Mouse (Mus musculus) ovary, postnatal 36 days (tissue): ENCODE measurements around the gene Atg14.
"Not testable (repeated sequence)": the region's sequence is repeated elsewhere in the genome, so short reads cannot be mapped to it uniquely, and the experiment has no call there.

Source experiments
- DNase-seq: peaks from one replicate; pipeline ENCODE4 v3.0.0; 2022; ENCODE audit warnings: low spot score, mixed read lengths

Atg14 gene

DNA sequence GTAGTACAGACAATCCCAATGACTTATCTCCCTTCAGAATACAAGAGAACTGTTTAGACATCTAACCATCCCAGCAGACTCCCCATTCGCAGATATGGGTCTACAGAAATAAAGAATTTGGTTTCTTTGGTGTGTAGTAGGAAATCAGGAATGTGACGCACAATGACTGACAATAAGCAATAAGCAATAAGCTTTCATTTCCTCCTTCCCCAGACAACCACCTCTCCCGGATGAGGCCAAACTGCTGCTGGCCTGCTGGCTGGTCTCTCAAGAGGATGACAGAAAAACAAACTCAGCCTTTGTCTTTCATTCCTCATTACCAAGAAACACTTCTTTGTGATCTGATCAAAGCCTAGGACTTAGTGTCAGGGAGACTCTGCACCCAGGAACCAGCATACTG lies 28.2 kb downstream of the Atg14 start:
- DNase-seq: no peak

DNA sequence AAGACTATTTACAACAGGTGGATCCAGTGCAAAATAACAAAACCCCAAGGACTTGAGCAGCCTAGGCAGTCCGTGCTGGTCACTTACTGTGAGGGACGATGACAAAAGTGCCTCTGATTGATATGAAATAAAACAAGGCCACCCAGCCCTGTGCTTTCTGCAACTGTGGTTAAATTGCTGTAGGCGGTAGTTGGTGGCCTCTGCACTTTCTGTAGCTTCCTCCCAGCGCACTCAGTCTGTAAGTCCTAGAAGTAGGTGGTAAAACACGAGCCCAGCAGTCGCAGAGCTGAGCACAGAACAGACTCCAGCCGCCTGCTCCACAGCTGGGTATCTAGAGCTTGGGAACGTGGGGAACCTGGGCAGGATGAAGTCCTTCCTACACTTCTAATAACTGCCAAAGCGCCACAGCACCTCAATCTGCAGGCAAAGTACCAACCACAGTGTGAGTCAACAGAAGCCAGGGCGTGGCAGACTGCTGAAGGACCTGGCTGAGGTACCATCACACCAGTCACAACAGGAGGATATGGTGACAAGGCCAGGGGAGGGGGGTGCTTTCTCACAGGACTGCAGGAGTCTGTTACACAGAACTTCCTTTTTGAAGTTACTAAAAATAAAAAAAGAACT lies 29.0 kb downstream of the Atg14 start:
- no peak for DNase-seq

DNA sequence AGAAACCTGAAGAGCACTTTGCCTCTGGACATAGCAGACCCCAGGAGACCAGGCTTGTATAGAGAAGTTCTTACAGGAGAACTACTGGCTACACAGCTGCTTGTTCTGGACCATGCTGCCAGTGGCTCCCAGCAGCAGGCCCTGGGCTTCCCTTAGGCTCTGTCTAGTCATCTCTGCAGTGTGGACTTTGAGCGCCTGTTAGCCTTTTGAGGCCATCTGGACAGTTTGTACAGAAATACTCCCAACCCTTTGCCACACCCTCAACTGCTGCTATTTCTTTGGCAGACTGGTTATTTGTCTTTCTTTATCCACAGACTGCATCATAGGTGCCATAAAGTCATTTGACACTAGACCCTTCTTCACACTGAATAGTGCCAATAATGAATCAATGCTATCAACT lies 35.4 kb downstream of the Atg14 start:
- DNase-seq: no peak

DNA sequence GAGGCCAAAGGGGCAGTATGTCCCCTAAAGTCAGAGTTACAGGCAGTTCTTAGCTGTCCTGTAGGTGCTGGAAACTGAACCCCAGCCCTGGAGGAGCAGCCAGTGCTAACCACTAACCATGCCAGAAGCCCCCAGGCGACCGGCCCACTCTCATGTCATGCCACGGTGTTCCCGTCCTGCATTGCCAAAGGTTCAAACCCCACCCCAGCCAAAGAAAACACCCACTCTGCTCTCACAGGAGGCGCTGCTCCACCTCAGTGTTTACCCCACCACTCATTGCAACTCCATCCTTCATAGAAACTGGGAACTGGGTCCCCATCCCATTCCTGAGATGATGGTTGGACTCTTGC lies 36.3 kb downstream of the Atg14 start:
- no peak for DNase-seq

DNA sequence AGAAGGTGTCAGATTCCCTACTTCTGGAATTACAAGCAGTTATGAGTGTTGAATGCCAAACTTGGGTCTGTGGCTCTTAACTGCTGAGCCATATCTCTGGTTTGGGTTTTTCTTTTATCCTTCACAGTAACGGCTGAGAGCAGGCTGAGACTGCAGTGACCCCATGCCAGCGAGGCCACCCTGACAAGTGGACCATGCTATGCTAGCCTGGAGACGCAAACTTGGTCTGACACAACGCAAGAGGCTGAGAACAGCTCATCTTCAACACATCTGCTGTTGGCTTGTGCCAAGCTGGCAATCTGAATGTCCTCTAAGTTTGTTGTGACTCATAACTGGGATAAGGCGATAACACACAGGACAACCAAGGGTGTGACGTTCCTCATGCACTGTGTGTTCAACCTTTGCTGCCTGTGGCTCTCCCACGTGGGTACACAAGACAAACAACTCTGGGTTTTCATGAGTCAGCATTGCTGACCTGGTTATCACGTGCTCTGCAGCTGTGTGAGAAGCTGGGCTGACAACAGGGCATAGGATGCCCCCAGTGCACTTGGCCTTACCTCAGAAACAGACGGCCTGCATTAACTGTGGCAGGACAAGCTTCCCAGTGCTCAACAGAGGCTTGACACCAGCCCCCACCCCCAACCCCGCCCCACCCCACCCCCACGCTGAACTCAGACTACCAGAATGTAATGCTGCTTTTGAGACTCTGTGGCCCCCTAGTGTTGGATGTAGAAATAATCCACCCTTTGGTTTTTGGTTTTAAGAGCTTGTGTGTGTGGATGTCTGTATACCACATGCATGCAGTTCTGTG lies 36.9 kb downstream of the Atg14 start:
- peak; percentile 60 for DNase-seq

DNA sequence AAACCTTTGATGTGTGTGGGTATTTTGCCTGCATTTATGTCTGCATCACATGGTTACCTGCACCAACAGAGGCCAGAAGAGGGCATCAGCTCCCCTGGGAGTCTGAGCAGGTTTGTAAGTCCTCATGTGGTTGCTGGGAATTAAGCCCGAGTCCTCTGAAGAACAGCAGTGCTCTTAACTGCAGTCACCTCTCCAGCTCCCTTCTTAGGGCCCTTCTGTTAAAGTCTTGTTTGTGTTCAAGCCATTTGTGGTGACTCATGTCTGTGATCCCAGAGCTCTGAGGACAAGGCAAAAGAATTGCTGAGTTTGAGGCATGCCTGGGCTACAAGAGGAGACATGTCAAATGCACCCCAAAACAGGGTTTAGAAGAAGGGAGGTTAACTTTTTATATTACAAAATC lies 38.0 kb downstream of the Atg14 start:
- DNase-seq: no peak

DNA sequence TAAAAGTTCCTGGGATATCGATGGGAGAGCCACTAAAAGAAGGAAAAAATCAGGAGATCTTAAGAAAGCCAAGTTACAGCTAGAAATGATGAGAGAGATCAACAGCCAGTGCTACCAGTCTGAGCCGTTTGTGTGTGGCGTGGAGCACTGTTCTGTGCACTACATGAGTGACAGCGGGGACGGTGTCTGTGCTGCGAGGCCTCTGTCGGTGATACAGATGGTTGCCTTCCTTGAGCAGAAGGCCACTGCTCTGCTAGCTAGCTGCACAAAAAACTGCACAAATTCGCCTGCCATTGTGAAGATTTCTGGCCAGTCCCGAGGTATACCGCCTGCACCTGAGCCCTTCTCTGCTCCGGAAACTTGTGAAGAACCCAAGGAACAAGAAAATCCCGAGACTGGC lies 40.9 kb downstream of the Atg14 start:
- not testable (repeated sequence) for DNase-seq

DNA sequence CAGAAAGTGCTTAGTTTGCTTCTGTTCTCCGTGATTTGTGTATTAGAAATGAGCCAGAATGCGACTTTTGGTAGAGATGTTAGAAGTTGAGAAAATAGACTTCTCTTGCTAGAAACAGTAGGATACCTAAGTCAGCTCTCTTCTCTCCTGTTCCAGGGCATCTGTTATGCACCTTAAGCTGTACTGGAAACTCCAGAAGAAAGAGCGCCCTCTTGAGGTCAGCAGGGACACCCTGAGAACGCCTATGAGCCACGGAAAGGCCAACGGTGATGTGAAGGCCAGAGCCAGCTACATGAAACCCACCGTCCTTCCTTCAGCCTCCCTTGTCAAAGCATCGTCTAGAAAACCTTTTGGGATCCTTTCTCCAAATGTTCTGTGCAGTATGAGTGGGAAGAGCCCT lies 41.4 kb downstream of the Atg14 start:
- peak; percentile 45 for DNase-seq

DNA sequence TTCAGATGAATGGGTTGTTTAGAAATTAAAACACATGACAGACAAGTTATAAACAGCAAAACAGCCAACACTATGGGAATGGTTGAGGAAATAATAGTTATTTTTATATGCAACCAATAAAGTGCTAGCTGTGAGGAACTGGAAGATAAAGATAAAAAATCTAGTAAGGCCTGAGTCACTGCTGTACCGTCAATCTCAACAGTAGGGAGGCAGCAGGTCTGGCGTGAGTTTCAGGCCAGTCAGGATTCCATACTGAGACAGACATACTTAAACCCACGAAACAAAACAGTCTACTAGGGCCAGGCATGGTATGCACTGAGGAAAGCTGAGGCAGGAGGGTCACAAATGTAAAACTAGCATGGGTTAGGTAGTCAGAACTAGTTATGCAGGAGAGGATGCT lies 42.2 kb downstream of the Atg14 start:
- no peak for DNase-seq

DNA sequence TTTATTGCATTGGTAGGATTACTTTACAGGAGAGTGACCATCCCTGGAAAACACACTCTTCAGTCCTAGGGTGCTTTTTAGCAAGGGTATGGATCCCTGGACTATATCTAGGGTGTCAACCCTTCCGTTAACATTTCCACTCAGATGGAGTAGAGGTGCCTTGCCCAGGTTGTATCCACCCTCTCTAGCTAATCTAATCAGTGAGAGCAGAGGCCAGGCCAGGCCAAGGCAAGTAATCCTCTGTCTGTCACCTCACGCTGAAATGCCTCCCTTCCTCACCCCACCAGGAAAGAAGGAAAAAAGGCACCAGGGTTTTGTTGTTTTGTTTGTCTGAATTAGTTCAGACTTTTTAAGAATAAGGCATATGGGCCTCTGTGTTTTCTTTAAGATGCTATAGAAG lies 42.6 kb downstream of the Atg14 start:
- DNase-seq: no peak

DNA sequence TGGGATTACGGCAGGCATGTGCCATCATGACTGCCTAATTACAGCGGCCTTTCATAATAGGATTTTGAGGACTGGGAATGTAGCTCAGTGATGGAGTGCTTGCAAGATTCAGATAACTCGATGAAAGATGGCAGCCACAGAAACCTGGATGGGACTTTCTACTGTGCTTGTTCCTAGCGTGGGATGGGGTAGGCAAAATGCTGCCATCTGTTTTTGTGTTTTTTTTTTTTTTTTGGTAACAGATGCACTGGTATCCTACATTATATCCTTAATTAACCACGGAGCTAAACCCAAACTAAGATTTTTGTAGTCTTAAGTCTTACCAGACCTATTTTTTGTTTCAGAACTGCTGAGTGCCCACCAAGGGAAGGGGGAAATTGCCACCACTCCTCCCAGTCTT lies 44.6 kb downstream of the Atg14 start:
- DNase-seq: no peak

DNA sequence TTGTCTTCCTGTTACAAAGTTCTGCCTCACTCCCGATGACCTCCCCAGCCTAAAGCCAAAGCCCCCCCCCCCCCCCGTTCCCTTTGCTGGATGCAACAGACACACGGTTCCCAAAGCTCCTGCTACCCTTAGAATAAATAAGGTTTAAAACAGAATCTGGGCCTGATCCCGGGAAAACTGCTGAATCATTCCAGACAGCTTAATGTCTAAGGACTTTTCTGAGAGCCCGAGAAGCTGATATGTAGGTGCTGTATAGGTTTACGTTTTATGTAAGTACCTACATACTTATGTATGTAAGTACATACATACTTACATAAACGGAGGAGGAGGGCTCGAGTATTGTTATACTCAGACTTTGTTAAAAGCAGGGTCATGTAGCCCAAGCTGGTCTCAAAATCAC lies 45.1 kb downstream of the Atg14 start:
- no peak for DNase-seq

DNA sequence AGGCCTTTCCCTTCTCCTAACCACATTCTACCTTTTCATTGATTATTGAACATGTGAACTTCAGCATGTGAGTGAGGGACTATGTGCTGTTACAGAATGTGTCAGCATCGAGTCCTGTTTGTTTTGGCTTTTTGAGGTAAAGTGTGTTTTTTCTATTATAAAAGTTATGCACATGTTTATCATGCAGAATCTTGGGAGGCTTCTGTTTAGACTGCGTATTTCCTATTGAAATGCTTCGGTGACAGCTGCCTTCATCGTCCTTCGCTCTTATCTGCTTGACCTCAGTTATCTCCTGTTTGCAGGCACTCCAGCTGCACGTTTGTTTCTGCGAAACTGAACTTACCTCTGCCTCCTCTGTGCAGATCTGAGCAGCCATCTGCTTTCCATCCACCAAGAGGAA lies 48.1 kb downstream of the Atg14 start:
- DNase-seq: no peak

DNA sequence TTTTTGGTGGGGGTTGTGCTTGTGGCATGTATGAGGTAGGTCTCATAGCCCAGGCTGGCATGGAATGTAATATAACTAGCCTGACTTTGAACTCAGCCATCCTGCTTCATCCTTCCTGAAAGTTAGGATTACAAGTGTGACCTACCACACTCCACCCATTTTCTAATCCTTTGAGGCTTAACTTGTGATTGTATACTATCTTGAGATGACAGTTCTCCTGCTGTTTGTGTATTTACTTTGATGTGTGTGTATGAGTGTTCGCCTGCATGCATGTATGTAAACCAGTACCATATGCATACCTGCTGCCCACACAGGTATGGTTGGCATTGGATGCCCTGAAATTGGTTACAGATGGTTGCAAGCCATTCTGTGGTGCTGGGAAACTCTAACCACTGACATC lies 48.8 kb downstream of the Atg14 start:
- DNase-seq: no peak

DNA sequence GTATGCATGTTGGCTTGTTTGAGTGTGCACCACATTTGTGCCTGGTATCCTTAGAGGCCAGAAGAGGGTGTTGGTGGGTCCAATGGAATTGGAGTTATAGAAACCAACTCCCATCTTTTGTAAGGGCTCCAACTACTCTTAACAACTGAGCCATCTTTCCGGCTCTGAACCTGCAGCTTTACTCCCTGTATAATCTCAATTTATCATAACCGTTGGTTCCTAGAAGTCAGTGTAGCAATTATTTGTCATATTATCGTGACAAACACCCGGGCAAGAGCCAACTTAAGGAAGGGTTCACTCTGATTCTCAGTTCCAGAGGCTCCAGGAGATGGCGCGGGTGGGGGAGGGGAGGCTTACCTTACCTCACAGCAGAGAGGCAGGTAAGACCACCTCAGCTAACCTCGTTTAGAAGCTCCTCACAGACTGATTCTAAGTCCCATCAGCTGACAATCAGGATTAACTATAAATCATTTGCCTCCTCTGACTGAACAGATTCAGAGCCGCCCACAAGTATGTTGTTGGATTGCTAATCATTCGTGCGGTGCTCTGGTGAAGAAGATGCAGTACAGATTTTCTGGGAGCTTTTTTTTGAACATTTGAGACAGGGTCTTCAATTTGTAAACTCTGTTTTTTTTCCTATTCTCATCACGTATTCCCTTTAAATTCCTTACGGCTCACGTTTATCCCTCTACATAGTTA lies 49.5 kb downstream of the Atg14 start:
- DNase-seq: no peak

DNA sequence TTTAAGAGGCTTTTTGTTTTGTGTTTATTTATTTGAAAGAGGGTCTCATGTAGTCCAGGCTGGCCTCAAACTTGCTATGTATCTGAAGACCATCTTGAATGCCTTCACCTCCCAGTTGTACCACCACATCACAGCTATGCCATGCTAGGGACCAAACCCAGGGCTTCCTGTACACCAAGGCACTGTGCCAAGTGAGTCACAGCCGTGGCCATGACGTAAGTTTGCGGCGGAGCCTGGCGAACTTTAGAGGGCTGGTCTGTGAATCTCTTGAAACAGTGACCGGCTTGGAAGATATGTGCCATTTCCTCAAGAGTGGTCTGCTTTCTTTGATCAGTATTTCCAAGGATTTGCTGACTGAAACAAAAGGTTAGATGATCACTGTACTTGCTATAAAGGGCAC lies 51.8 kb downstream of the Atg14 start:
- no peak for DNase-seq

DNA sequence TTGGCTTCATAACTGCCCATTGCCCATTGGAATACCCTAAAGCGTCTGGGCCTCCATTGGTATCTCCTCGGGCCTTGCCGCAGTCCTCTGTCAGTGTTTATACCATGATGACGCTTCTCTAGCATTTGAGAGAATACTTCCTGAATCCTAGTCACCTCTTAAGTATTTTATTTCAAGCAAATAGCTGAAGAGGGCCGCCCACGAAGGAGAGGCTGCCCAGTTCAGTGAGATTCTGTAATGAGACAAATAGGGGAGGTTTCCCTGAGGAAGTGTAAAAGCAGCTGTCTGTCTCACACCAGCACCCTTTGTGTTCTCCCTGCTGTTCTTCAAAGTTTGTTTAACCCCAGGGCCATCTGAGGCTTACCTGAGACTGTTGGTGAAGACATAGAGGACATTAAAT lies 53.7 kb downstream of the Atg14 start:
- DNase-seq: no peak

DNA sequence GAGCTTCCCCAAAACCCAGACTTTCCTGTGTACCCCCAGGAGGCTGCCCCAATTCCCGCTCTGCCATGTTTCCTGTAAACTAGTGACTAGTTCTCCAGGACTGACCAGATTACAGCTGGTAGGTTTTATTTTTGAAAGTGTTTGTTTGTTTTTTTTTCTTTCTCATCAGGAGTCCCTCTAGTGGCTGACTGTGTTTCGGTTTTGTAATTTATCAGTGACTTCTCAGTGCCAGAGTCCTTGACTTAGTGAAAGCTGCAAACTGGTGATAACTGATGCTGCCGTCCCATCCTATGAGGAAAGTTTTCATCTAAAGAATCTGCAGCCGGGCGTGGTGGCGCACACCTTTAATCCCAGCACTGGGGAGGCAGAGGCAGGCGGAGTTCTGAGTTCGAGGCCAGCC lies 54.8 kb downstream of the Atg14 start:
- no peak for DNase-seq

DNA sequence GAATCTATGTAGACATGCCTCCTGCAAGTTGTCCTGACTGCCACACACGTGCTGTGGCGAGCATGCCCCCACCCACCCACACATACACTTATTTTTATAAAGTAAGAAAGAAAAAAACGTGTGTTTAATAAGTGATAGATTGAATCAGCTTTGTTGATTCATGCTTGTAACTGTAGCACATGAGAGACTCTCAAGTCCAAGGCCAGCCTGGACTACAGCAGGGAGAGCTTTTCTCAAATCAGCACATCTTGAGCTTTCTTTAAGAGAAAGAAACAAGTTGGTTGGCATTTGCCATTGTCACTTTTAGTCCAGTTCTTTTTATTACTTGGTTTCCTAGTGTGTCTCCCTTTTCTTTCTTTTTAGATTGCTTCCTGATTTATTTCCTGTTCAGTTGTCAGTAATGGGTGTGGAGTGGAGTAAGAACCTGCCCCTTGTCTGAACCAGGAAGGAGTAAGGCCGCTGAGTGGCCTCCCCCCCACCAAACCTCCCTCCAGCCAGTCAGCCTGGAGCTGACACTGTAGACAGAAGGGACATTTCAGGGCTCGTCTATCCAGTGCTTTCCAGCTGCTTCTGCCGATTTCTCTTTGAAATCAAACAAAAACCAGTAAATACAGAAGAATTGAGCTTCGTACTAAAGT lies 55.5 kb downstream of the Atg14 start:
- DNase-seq: peak; percentile 39

DNA sequence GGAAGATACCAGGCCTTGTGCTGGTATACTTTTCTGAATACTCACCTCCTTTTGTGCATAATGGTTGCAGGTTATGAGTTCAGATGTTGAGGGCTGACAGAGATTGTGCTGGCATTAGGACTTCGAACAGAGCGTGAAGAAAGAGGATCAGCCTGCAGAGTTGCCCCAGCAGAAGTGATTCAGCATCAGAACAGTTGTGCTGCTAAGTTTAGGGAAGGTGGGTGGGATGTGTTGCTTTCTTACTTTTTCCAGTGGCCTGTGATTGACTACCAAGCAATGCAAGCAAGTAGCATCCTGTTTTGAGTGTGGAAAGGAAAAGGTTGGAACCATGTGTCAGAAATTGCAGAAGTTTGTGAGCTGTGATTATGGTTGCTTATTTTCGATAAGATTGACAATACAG lies 56.8 kb downstream of the Atg14 start:
- DNase-seq: no peak

DNA sequence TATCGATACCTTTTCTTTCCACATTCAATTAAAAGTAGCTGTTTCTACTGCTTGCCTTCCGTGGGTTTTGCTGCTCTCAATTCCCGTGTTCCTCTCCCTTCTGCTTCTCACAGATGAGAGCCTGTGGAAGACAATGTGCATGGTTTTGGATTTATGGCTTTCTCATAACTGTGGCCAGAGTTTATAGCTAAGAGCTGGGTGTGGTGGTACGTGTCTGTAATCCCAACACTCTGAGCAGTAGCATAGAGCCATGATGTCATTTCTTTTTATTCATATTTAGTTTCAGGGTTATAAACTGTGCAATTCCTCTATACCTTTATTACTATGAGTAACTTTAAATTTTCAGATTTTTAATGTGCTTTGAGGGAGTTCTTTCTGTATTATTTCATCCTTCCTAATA lies 60.2 kb downstream of the Atg14 start:
- no peak for DNase-seq

DNA sequence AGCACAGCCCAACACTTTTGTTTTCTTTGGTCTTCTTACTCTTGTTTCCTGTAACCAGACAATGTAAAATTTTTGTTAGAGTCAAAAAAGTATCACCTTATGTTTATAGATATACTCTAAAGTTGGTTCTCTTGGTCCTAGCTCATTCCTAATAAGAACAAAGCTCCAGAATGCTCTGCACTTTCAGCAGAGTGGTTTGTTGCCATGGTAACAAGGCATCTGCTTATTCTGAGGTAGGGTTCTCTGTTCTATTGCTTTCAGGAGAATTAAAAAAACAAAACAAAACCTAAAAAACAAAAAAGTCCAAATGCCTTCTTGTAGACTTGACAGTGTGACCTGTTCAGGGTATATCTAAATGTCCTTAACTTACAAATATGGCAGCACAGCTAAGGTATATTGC lies 62.4 kb downstream of the Atg14 start:
- DNase-seq: no peak

DNA sequence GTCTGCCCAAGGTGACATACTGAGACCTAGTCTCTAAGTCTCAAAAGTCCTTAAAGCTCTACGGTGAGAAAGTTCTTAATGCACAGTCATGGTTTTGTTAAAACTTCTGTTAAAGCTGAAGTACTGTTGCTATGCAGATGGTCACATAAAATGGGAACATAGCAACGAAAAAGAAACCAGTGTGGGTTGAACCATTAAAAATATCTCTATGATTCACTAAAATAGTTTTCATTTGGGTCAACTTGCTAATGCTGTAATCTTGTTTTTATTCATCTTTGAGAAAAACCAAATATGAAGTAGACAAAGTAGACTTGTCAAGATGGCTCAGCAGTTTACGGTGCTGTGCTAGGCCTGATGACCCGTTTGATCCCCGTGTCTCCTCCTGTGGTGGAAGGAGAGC lies 63.8 kb downstream of the Atg14 start:
- no peak for DNase-seq
